Mouse (Mus musculus): ENCODE measurements around the gene Apom.

Apom gene

DNA sequence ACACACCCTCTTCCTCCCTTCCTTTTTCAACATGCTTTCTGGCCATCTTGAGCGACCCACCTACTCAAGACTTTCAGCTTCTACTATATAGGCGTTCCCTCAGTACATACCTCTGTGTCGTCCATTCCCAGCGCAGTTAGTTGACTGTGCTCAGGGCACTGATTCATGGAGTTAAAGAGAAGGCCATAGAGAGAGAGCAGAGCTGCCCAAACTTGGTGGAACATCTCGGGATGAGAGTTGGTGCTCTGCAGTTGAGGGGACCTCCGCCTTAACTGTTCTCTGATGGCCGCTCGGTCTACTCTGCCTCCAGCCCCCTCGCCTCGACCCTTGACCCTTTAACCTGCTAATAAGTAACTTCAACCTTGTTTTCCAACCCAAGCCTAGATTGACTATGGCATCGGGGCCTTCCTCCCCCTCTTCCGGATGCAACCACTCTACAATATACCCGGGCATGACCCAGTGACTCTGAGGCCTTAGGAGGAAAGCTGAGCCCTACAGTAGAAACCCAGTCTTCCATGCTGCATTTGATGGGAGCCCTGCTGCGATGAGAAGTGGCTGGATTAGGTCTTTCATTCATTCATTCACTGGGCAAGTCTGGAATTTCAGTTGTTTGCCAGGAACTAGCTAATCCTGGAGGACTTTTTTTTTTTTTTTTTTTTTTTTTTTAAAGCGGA, at the start of gene Apom:
Gene Apom (minus strand): TSS at position 551 of the 674 bp plus-strand sequence.
- DNase-seq (ENCODE audit: low read depth, low spot score): no peak

DNA sequence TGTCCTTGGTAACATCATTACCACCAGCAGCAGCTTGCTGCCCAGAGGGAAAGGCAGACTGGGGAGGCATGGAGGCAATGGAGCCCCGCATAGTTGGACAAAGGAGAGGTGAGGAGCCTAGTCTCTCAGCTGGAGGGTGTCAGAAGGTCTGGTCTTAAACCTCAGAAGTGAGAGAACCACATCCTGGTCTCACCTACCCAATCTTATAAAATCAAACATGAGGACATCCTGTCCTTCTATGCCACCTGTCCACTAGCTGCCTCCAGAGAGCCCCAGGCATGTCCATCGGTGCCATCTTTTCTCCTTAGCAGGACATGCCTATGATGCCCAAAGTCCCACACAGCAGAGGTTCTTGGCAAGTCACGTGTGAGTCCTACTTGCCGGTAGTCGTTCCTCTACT, 48.2 kb upstream of the Apom start:
- no peak for DNase-seq (ENCODE audit: low read depth, low spot score)

DNA sequence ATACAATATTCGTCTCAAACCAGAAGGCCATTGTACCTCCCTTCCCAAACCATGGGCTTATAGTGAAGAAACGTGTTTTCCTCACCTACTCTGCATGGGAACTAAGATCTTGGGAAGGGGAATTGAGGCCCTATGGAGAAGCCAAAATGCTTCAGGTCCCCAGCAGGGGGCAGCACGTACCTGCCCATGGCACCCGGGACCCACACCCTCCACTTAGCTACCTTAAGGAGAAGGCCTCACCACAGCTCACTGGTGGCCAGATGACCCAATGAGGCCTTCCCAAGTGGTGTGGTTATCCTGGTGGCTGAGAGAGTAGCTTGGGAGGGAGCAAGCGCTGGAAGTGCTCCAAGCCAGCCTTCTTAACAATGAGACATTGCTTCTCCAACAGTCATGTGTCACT, 46.7 kb upstream of the Apom start:
- peak; percentile 67 for DNase-seq (ENCODE audit: low read depth, low spot score)

DNA sequence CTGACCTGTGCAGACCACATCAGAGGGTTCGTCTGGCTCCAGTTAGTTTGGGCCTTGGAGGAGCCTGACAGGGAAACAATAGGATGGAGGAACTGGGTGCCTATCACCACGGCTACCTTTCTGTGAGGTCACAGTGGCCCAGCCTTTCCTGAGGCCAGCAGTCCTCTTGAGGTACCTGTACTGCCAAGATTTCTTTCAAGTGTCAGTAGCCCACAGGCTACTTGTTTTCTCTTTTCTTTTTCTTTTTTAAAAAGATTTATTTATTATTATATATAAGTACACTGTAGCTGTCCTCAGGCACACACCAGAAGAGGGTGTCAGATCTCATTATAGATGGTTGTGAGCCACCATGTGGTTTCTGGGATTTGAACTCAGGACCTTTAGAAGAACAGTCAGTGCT, 44.1 kb upstream of the Apom start, which contains the start of gene Aif1:
Gene Aif1 (minus strand): TSS at position 101 of the 400 bp plus-strand sequence.
- no peak for DNase-seq (ENCODE audit: low read depth, low spot score)

DNA sequence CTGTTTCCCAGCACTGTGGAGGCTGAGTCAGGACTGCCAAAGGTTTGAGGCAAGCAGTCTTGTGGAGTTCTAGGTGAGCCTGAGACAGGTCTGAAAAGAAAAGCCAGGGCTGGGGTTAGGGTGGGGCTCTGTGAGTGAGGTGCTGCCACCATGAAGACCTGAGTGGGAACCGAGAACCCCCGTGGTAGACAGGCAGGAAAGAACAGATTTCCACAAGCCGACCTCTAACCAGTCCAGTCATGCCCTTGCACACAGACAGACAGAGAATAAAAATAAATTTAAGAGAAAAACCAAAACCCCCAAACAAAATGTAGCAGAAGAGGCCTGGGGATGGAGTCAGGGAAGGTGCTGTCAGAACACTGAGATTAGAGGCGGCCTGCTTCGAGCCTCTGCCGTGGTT, 43.5 kb upstream of the Apom start:
- no peak for DNase-seq (ENCODE audit: low read depth, low spot score)

DNA sequence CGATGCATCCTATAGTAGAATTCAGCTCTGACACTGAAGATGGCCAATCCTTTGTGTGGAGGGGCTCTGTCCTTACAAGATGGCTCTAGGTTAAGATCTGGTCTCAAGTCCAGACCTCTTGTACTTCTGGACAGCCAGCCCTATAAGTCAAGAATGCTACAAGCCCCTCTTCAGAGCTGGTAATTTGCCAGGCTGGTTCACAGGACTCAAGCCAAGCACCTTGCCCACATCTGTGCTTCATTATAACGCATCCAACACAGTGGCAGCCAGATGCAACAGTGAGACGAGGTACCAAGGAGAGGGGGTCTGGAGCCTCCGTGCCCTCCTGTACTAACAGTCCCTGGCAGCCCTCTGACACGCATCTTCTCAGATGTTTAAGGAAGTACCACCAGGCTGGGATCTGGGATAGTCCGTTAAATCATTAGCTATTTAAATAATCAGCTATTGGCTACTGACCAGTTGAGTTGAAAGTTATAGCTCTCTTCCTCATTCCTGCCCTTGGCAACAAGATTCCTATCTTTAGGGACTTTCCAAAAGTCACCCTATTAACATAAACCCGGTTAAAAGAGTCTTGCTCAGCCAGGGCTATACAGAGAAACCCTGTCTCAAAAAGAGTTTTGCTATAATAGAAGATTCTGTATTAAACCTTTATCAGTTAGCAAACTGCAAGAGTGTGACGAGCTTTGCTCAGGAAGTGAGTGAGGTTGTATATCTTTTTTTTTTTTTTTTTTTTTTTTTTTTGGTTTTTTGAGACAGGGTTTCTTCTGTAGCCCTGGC, 42.5 kb upstream of the Apom start:
- no peak for DNase-seq (ENCODE audit: low read depth, low spot score)

DNA sequence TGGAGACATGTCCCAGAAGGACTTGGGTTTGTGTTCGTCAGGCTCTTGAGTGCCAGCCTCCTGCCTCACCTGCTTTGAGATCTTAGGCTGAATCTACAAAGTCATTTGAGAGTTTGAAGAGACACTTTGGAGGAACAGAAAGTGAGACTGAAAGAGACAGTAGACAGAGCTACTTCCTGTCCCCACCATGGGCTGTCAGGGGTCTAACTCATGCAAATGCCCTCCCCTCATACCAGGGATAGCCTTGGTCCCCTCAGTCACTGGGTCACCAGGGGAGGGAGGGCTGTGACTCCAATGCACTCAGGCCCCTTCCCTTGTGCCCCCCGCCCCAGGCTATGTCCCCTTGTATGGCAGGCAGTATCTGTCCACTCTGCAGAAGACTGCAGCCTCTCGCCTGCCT, 41.5 kb upstream of the Apom start:
- DNase-seq (ENCODE audit: low read depth, low spot score): no peak

- no peak for DNase-seq (ENCODE audit: low read depth, low spot score)
Measured at GRCm38 (mm10) chr17:35172445-35173234, 40.8 kb upstream of the Apom start.

DNA sequence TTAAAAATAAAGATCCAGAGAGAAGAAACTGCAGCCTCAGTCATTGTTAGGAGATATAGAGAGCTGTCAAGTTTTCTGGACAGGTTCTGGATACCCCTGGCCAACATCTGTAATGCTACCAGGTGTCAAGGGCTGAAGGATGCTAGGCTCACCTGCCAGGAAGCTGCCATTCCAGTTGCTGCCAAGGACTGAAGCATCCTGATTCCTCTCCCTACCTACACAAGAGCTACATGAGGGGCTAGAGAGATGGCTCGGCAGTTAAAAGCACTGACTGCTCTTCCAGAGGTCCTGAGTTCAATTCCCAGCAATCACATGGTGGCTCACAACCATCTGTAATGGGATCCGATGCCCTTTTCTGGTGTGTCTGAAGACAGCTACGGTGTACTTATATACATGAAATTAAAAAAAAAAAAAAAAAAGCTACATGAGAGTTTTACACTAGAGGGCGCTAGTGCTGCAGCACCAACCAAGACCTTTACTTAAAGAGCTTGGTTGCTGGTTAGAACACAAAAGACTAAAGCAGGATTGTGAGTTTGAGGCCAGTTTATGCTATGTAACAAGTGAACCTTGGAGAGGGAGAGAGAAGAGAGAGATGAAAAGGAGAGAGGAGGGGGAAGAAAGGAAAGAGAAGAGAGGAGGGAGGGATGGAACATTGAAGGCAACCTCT, 36.8 kb upstream of the Apom start:
- no peak for DNase-seq (ENCODE audit: low read depth, low spot score)

DNA sequence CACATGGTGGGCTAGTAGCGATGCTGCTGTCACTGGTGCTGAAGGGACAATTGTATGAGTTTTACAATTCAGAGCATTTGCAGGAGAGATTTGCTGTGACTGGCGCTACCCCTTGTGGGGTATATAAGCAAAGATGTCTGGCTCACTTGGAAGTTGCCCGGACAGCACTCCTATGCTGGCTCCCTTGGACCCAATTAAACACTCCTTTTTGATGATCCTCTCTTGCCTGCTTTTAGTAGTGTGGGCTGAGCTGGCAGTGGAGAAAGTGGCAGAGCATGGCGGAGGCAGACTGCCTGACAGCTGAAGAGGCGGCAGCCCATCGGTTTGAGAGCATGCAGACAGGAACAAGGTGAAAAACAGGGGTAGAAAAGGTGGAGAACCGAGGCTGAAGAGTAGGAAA, 35.9 kb upstream of the Apom start:
- DNase-seq (ENCODE audit: low read depth, low spot score): no peak

DNA sequence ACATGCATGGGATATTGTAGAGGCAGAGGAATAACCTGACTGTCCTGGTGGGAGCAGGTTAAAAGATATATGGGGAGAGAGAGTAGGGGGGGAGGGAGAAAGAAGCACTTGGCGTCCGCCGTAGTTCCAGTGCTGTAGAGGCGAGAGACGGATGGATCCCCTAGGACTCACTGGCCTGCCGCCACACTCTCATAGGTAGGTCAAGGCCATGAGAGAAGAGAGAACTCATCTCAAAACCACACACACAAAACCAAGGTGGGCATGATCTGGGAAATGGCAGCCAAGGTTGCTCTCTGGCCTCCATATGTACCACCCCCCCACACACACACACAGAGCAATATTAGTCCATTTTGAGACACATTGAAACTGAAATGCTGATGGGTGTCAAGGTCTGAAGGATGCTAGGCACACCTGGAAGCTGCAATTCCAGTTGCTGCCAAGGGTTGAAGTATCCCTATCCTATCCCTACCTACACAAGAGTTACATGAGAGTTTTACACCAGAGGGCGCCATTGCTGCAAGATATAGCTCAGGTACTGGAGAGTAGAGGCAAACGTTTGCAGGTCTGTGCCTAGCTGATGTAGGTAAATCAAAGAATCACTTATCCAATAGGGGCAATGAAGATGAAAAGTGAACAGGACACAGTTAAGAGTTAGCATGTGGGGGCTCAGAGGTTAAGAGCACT, 34.6 kb upstream of the Apom start:
- DNase-seq (ENCODE audit: low read depth, low spot score): no peak

DNA sequence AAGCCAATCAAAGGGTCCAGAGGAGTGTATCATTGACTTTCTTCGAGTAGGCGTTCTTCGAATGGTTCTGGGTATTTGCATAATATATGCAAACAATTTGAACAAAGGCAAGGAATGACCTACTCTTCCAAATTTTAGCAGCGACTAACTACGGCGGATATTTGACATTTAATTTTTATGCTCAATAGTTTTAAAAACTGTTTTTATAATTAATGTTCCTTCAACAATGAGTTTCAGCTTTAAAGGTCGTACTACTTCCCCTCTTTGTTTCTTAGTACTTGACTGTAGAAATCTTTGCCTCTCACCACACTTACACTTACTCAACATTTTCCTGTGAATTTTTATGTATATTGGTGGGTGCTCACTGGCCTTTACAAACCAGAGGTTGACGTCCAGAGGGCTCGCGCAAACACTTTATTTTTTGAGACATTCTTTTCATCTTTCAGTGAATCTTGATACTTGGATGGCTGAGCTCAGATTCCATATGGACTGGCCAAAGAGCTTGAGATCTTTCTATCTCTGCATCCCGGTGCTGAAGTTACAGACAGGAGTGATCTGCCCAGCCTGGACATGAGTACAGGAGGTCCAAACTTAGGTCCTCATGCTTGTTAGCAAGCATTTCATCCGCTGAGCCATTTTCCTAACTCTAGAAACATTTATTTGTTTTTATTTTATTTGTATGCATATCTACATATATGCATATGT, 33.8 kb upstream of the Apom start:
- no peak for DNase-seq (ENCODE audit: low read depth, low spot score)

DNA sequence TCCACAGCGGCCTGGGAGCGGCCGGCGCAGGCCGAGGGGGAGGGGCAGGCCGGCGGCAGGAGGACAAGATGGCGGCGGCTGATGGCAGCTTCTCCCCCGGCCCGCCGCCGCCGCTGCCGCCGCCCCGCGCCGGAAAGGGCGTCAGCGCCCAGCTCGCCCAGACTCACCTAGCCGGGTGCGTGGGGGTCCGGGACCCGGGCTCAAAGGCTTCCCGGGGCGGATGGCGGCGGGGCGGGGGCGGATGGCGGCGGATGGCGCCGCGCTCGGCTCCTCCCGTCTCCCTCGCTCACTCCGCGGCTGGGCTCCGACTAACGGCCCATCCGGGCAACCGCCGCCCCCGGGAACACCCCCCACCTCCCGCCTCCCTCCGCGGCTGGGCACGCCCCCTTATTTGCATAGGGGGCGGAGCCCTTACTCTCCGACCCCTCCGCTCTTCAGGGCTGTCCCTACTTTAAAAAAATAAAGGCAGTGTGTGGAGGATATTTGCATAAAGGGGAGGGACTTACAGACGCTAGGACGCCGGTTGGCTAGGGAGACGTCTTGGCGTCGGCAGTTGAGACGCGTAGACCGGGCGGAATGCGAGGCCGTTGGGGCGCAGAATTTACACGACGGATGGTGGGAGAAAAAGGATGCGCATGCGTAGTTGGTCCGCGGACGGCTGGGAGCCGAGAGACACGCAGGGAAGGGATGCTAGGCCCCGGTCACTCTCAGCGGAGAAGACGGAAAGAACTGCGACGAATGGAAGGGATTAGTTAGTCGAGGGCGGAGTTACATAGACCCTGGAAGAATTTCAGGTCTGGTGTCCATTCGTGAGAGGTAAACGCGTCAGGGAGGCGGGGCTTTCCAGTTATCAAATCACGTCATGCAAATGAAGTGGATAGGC, 33.0 kb upstream of the Apom start, which contains the start of gene Prrc2a:
Gene Prrc2a (minus strand): TSS at position 330 of the 883 bp plus-strand sequence.
- DNase-seq (ENCODE audit: low read depth, low spot score): peak; percentile 100

- no peak for DNase-seq (ENCODE audit: low read depth, low spot score)
Measured at GRCm38 (mm10) chr17:35164218-35164567, 32.3 kb upstream of the Apom start.

DNA sequence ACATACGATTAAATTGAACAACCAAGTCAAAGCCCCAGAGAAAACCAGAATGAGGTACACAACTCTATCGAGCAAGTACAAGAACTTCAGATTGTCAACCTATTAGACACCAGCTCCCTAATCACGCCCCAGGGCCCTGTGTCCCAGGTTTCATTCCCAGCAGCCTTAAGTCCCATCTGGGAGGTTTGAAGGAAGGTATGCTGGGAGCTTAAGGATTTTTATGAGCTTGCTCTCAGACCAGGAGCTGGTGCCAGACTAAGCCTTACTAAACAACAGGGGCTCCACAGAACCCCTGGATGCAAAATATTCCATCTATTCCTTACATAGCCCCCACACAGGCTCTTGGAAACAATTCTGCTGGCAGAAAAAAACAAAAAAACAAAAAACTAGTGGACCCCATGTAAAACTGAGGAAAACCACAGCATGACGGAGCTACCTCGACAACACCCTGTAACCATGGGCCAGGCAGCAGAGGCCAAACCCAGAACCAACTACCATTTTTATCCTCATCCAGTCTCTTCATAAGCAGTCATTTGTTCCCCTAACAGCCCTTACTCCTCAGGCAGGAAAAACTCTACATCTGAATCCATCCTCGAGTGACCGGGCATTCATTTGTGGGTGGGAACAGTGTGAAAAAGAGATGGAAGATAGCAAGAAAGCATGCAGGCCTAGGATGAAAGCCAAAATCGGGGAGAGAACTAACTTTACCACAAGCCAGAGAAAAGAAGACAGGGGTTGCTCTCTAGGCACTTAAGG, 31.7 kb upstream of the Apom start:
- DNase-seq (ENCODE audit: low read depth, low spot score): no peak

GRCm38 (mm10) chr17:35162730-35163129, 30.9 kb upstream of the Apom start:
- DNase-seq (ENCODE audit: low read depth, low spot score): no peak

GRCm38 (mm10) chr17:35162121-35162520, 30.3 kb upstream of the Apom start:
- DNase-seq (ENCODE audit: low read depth, low spot score): no peak

DNA sequence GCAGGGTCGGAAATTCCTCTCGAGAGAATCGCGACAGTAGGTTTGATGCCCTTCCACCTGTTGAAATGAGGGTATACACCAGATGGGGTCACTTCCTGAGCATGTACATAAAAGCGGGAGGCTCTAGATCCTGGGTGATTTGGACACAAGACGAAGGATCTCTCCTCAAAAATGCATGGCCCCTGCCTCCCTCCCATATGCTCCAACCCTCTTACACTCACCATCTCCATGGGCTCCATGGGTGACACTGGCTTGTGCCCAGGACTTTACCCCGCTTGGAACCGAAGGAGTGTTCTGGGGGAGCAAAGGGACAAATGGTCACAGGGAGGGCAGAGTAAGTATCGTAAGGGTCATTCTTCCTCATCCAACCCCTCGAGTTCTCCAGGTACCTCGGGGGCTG, 29.6 kb upstream of the Apom start:
- DNase-seq (ENCODE audit: low read depth, low spot score): no peak

- no peak for DNase-seq (ENCODE audit: low read depth, low spot score)
Measured at GRCm38 (mm10) chr17:35159638-35160037, 27.8 kb upstream of the Apom start.

Data from skeletal muscle tissue, adult 2 months (tissue).